Mouse (Mus musculus): Measurements from ENCODE around the gene Gmfb. TPM values are rescaled to one million over a fixed set of nuclear protein-coding genes. Genes with fewer than 3 reads are reported as not detected.

Gmfb gene
- polyA plus RNA-seq, 1 experiment from 2014 or later: 40.4 TPM

DNA sequence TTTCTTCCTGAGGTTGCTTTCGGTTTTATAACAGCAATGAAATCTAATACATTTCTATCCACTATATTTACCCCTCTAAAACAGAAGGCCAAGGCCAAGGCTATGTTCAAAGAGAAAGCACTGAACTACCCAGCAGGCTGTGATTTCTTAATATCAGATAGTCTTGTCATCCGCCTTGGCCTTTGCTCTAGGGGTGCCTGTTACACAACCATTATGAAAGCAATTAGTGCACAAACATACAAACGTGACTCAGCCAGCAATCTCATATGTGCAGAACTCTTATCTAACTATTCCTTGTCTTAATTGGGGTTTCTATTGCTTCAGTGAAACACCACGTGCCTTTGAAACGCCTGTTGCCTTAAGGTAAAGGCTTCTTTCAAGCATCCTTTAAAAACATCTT, 27.9 kb downstream of the Gmfb start:
- 77% methylated on average over 5 of the region's 5 CpGs for WGBS
- Histone ChIP-seq H3K9me3 (ENCODE audit: control insufficient read depth, low read length) (no peaks in the 10 kb centered on the region), H3K9ac (ENCODE audit: low read length) (no peak overlapping the region), H3K27me3 (ENCODE audit: control insufficient read depth, insufficient read depth, low read length) (no peaks in the 10 kb centered on the region), H3K4me1 (replicated peaks; ENCODE audit: control insufficient read depth, insufficient read depth) (no peaks in the 10 kb centered on the region), H3K4me3 (ENCODE audit: low read depth, low read length) (no peak overlapping the region), H3K27ac (replicated peaks) (no peak overlapping the region), H3K36me3 (ENCODE audit: control insufficient read depth, insufficient read depth, low read length) (no peaks in the 10 kb centered on the region), H3K4me2 (replicated peaks; ENCODE audit: low read depth) (no peak overlapping the region)
- TF ChIP-seq EP300 (optimal IDR thresholded peaks at IDR 0.05) (no peak), CTCF (IDR thresholded peaks at IDR 0.05; ENCODE audit: low read depth) (no peak)
- ATAC-seq (ENCODE audit: low FRiP score, low TSS enrichment): peak; percentile 45
- no peak for DNase-seq (ENCODE audit: low spot score)

- H3K4me3 ChIP-seq (ENCODE audit: low read depth, low read length): no peak overlapping the region
- no peak for ATAC-seq (ENCODE audit: low FRiP score, low TSS enrichment)
- 90% methylated on average over 6 of the region's 6 CpGs for WGBS
- H3K9me3 ChIP-seq (ENCODE audit: control insufficient read depth, low read length): no peaks in the 10 kb centered on the region
- no peak for DNase-seq (ENCODE audit: low spot score)
- no peak overlapping the region for H3K9ac ChIP-seq (ENCODE audit: low read length)
- H3K4me2 ChIP-seq (replicated peaks; ENCODE audit: low read depth): no peak overlapping the region
- H3K27ac ChIP-seq (replicated peaks): no peak overlapping the region
- H3K4me1 ChIP-seq (replicated peaks; ENCODE audit: control insufficient read depth, insufficient read depth): no peaks in the 10 kb centered on the region
- no peaks in the 10 kb centered on the region for H3K27me3 ChIP-seq (ENCODE audit: control insufficient read depth, insufficient read depth, low read length)
- no peaks in the 10 kb centered on the region for H3K36me3 ChIP-seq (ENCODE audit: control insufficient read depth, insufficient read depth, low read length)
- TF ChIP-seq EP300 (optimal IDR thresholded peaks at IDR 0.05): no peak
- no peak for TF ChIP-seq CTCF (IDR thresholded peaks at IDR 0.05; ENCODE audit: low read depth)
Observed at GRCm38 (mm10) chr14:46790723-46791122, 31.3 kb downstream of the Gmfb start.

DNA sequence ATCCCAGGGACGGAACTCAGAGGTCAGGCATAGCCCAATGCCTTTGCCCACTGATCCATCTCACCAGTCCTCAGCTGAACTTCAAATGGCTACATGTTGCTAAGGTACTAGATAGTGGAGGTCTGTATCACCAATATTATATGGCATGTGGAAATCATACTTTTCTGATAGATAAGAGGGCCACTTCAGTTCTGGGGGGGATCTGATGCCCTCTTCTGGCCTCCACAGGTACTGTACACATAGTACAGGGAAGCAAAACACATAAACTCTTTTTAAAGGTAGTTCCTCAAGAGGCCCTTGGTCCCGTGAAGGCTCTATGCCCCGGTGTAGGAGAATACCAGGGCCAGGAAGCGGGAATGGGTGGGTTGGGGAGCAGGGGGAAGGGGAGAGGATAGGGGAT, 31.7 kb downstream of the Gmfb start:
- Histone ChIP-seq H3K9me3 (ENCODE audit: control insufficient read depth, low read length) (no peaks in the 10 kb centered on the region), H3K27ac (replicated peaks) (no peak overlapping the region), H3K4me1 (replicated peaks; ENCODE audit: control insufficient read depth, insufficient read depth) (no peaks in the 10 kb centered on the region), H3K4me3 (ENCODE audit: low read depth, low read length) (no peak overlapping the region), H3K4me2 (replicated peaks; ENCODE audit: low read depth) (no peak overlapping the region), H3K36me3 (ENCODE audit: control insufficient read depth, insufficient read depth, low read length) (no peaks in the 10 kb centered on the region), H3K27me3 (ENCODE audit: control insufficient read depth, insufficient read depth, low read length) (no peaks in the 10 kb centered on the region), H3K9ac (ENCODE audit: low read length) (no peak overlapping the region)
- TF ChIP-seq EP300 (optimal IDR thresholded peaks at IDR 0.05) (no peak), CTCF (IDR thresholded peaks at IDR 0.05; ENCODE audit: low read depth) (peak; percentile 57)
- DNase-seq (ENCODE audit: low spot score): peak; percentile 22
- whole genome bisulfite sequencing: 65% methylated on average over 4 of the region's 4 CpGs
- ATAC-seq (ENCODE audit: low FRiP score, low TSS enrichment): no peak

GRCm38 (mm10) chr14:46788505-46788901, 33.5 kb downstream of the Gmfb start:
- Histone ChIP-seq H3K4me1 (replicated peaks; ENCODE audit: control insufficient read depth, insufficient read depth) (no peaks in the 10 kb centered on the region), H3K36me3 (ENCODE audit: control insufficient read depth, insufficient read depth, low read length) (no peaks in the 10 kb centered on the region), H3K27me3 (ENCODE audit: control insufficient read depth, insufficient read depth, low read length) (no peaks in the 10 kb centered on the region), H3K9me3 (ENCODE audit: control insufficient read depth, low read length) (no peaks in the 10 kb centered on the region), H3K4me2 (replicated peaks; ENCODE audit: low read depth) (peak overlapping the region; percentile 30; the same call in 1 of the 2 replicates), H3K27ac (replicated peaks) (peak overlapping the region; percentile 30), H3K4me3 (ENCODE audit: low read depth, low read length) (peak overlapping the region; percentile 98), H3K9ac (ENCODE audit: low read length) (0 out of 2 replicates have a peak overlapping the region, but pooled peaks have one; percentile 4)
- WGBS: 18% methylated on average over 8 of the region's 8 CpGs
- no peak for TF ChIP-seq CTCF (IDR thresholded peaks at IDR 0.05; ENCODE audit: low read depth)
- TF ChIP-seq EP300 (optimal IDR thresholded peaks at IDR 0.05): no peak
- DNase-seq (ENCODE audit: low spot score) (peak; percentile 55), ATAC-seq (ENCODE audit: low FRiP score, low TSS enrichment) (peak; percentile 58)

GRCm38 (mm10) chr14:46787787-46788504, 34.1 kb downstream of the Gmfb start, which contains the start of gene Cnih1:
Gene Cnih1, minus strand, starts transcription at chr14:46788411.
- Histone ChIP-seq H3K27ac (replicated peaks) (peak within 1 kb of the TSS; percentile 98), H3K9me3 (ENCODE audit: control insufficient read depth, low read length) (no peaks in the 10 kb centered on the region), H3K27me3 (ENCODE audit: control insufficient read depth, insufficient read depth, low read length) (no peaks in the 10 kb centered on the region), H3K4me2 (replicated peaks; ENCODE audit: low read depth) (peak within 1 kb of the TSS; percentile 69), H3K4me1 (replicated peaks; ENCODE audit: control insufficient read depth, insufficient read depth) (no peaks in the 10 kb centered on the region), H3K9ac (ENCODE audit: low read length) (peak within 1 kb of the TSS; percentile 98), H3K36me3 (ENCODE audit: control insufficient read depth, insufficient read depth, low read length) (no peaks in the 10 kb centered on the region), H3K4me3 (ENCODE audit: low read depth, low read length) (peak within 1 kb of the TSS; percentile 98)
- peak; percentile 94 for DNase-seq (ENCODE audit: low spot score)
- under 1% methylated on average over 84 of the region's 86 CpGs for WGBS
- TF ChIP-seq CTCF (IDR thresholded peaks at IDR 0.05; ENCODE audit: low read depth): peak; percentile 87
- no peak for TF ChIP-seq EP300 (optimal IDR thresholded peaks at IDR 0.05)
- peak; percentile 96 for ATAC-seq (ENCODE audit: low FRiP score, low TSS enrichment)

DNA sequence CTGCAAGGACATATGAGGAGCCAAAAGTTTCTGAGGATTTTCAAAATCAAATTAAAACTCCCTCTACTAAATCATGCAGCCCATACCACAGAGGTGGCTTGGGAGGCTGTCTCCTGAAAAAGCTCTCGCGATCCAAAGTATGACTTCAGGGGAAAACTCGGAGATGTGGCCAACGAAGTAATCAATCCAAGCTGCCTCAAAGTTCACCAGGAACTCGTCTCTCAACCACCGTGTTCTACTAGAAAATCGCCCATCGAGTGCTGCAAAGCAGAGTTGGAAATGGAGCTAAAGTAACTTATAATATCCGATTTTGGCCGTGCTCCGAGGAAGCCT, 34.6 kb downstream of the Gmfb start:
- TF ChIP-seq CTCF (IDR thresholded peaks at IDR 0.05; ENCODE audit: low read depth): 0 out of 2 replicates have a peak, but pooled peaks have one; percentile 2
- no peak for TF ChIP-seq EP300 (optimal IDR thresholded peaks at IDR 0.05)
- Histone ChIP-seq H3K4me3 (ENCODE audit: low read depth, low read length) (peak overlapping the region; percentile 98), H3K27ac (replicated peaks) (peak overlapping the region; percentile 98), H3K27me3 (ENCODE audit: control insufficient read depth, insufficient read depth, low read length) (no peaks in the 10 kb centered on the region), H3K4me1 (replicated peaks; ENCODE audit: control insufficient read depth, insufficient read depth) (no peaks in the 10 kb centered on the region), H3K9me3 (ENCODE audit: control insufficient read depth, low read length) (no peaks in the 10 kb centered on the region), H3K9ac (ENCODE audit: low read length) (peak overlapping the region; percentile 98), H3K4me2 (replicated peaks; ENCODE audit: low read depth) (peak overlapping the region; percentile 69), H3K36me3 (ENCODE audit: control insufficient read depth, insufficient read depth, low read length) (no peaks in the 10 kb centered on the region)
- DNase-seq (ENCODE audit: low spot score) (no peak), ATAC-seq (ENCODE audit: low FRiP score, low TSS enrichment) (no peak)
- WGBS: under 1% methylated on average over 11 of the region's 11 CpGs
